Mouse (Mus musculus) lung, postnatal 0 days (tissue): ENCODE measurements around the gene Brpf1.

Experiments
- CTCF ChIP-seq: IDR thresholded peaks from 2 replicates; pipeline ENCODE4 v1.5.1; 2016; ENCODE audit warnings: antibody characterized with exemption, mild to moderate bottlenecking
- EP300 ChIP-seq: IDR thresholded peaks from 2 replicates; pipeline ENCODE4 v1.6.1; 2016; ENCODE audit warnings: antibody characterized with exemption, mild to moderate bottlenecking, control low read depth

DNA sequence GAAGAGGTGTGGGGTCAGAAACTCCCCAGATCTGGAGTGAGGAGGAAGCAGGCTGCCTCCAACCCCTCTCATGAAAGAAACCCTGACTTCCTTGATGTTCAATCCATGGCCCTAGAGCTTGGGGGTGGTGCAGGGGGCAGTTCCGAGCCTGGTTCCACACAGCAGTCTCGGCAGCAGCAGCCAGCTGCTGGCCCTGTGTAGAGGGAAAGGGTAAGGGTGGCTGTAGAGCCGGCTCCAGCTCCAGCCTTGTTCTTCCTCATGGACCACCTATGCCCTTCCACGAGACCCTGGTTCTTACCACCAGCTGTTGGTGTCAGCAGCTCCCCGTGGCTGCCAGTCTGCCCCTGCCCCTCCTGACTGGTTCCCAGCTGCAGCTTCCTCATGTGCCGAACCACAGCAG, 27.3 kb downstream of the Brpf1 start:
- TF ChIP-seq CTCF (no peak), EP300 (no peak)
